Mouse (Mus musculus): ENCODE measurements around the gene Rere.
"Not testable (repeated sequence)": the region's sequence is repeated elsewhere in the genome, so short reads cannot be mapped to it uniquely, and the experiment has no call there.

The Rere gene

GRCm38 (mm10) chr4:150254416-150254815 is 27.0 kb upstream of the Rere start:
- no peak for DNase-seq (ENCODE audit: low read depth in 2 of 2, low spot score in 2 of 2)

- DNase-seq (ENCODE audit: low read depth in 2 of 2, low spot score in 2 of 2), result no peak
These were observed 26.3 kb upstream of the Rere start for GRCm38 (mm10) chr4:150255181-150255580.

DNA sequence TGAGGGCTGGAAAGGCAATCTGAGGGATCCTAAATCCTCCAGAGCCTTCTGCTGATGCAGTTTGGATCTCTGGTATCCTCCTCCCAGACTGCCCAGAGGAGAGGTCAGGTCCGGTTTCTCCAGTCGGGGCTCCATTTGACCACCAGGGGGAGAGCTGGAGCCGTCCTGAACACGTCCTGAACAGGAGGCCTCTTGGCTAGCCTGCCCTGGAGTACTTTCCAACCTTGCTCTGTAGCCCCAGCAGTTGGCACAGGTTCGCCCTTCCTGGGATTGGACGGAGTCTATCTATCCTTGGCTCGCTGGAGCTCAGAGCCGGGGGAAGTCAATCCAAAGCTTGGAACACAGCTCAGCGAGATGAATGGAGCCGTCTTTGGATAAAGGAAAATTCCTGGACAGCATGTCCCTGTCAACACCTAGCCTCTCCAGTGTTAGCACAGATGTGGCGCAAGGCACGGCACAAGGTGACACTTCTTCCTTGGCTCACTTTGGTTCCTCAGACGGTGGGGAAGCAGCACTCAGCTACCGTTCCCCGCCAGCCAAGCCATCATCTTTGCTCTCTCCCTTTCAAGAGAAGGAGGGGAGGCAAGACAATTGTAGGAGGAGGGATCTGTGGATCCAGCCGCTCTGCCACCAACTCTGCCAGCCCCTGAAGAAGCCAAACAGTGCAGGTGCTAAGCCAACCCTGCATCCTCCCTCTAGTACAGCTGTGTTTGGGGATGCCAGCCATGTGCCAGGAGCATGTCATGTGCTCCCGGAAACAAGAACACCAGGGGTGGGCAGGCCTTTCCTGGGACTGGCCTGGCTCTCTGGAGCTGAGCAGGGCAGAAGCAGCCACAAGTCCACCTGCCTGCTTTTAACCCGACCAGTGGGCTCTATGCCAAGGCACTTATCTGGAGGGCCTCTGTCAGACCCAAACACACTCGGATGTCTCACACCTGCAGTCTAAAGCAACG is 23.9 kb upstream of the Rere start:
- peak; percentile 43 to 65 for DNase-seq (ENCODE audit: low read depth in 2 of 2, low spot score in 2 of 2)

DNA sequence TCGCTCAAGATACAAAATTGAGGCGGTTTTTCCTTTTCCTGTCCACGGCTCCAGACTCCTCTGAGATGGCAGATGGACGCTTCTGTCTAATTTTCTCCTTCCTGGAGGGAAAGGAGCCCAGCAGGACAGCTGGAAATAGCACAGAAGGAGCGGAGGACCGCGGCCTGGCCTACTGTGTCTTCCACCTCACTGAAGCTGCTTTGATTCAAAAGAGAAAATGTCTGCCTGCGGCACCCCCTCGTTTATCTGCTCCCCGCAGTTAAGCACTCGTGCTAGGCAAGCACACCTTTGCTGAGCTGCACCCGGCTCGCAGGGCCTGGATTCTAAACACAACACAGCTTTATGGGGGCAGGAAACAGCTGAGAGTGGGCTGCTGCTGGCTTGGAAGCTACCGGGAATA is 23.1 kb upstream of the Rere start:
- no peak for DNase-seq (ENCODE audit: low read depth in 2 of 2, low spot score in 2 of 2)

- no peak for DNase-seq (ENCODE audit: low read depth in 2 of 2, low spot score in 2 of 2)
These were observed 21.9 kb upstream of the Rere start for GRCm38 (mm10) chr4:150259577-150259976.

- no peak for DNase-seq (ENCODE audit: low read depth in 2 of 2, low spot score in 2 of 2)
These were observed 21.3 kb upstream of the Rere start for GRCm38 (mm10) chr4:150260111-150260510.

- no peak for DNase-seq (ENCODE audit: low read depth in 2 of 2, low spot score in 2 of 2)
These were observed 20.7 kb upstream of the Rere start for GRCm38 (mm10) chr4:150260745-150261144.

- DNase-seq (ENCODE audit: low read depth in 2 of 2, low spot score in 2 of 2), result no peak
These were observed 19.1 kb upstream of the Rere start for GRCm38 (mm10) chr4:150262301-150262700.

- DNase-seq (ENCODE audit: low read depth in 2 of 2, low spot score in 2 of 2), result peak in 1 of 2 experiments; percentile 32
These were observed 16.5 kb upstream of the Rere start for GRCm38 (mm10) chr4:150264903-150265302.

DNA sequence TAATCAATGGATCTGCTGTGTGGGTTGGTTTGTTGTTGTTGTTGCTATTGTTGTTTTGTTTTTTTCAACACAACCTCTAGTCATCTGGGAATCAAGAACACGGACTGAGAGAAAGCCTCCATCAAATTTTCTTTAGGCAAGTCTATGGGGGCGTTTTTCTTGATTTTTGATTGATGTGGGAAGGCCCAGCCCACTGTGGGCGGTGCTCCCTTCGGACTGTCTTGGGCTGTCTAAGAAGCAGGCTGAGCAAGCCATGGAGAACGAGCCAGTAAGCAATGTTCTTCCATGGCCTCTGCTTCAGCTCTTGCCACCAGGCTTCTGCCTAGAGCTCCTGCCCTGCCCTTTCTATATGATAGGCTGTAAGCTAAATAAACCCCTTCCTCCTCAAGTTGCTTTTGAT is 16.0 kb upstream of the Rere start:
- no peak for DNase-seq (ENCODE audit: low read depth in 2 of 2, low spot score in 2 of 2)

DNA sequence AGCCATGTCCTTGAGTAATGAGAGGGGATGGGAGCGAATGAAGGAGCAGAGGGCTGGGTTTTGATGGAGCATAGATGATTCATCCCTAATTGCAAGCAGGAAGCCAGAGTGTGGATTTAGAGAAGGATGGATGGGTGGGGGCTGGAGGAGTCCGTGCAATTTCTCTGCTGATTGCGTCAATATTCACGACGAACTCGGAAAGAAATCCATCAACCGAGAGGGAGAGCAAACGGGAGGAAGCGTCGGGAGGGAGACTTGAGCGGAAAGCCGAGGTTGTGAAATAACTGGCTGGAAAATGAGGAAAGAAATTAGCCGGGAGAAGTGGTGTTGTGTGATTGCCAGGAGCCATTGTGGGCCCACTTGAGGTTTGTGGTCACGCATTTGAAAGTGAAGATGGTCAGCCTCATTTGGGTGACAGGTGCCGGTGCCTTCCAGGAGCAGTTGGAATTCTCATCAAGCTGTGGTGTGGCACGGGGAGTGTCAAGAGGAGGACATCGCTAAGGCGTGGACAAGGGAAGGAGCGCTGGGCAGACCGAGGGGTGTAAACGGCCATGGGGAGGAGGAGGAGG is 14.7 kb upstream of the Rere start:
- DNase-seq (ENCODE audit: low read depth in 2 of 2, low spot score in 2 of 2), result no peak

- DNase-seq (ENCODE audit: low read depth in 2 of 2, low spot score in 2 of 2), result peak; percentile 15 to 20
These were observed 12.5 kb upstream of the Rere start for GRCm38 (mm10) chr4:150268674-150269653.

- no peak for DNase-seq (ENCODE audit: low read depth in 2 of 2, low spot score in 2 of 2)
These were observed 11.8 kb upstream of the Rere start for GRCm38 (mm10) chr4:150269679-150270078.

DNA sequence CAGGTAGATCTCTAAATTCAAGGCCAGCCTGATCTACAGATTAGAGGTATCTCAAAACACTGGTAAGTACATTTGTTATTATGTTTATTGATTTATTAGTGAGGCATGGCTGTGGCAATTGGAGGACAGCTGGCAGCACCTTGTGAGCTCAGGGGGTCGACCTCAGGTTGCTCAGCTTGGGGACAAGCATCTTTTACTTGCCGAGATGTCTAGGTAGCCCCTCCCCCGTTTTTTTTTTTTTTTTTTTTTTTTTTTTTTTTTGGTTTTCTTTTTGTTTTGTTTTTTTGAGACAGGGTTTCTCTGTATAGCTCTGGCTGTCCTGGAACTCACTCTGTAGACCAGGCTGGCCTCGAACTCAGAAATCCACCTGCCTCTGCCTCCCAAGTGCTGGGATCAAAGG is 10.7 kb upstream of the Rere start:
- DNase-seq (ENCODE audit: low read depth in 2 of 2, low spot score in 2 of 2), result not testable (repeated sequence)

DNA sequence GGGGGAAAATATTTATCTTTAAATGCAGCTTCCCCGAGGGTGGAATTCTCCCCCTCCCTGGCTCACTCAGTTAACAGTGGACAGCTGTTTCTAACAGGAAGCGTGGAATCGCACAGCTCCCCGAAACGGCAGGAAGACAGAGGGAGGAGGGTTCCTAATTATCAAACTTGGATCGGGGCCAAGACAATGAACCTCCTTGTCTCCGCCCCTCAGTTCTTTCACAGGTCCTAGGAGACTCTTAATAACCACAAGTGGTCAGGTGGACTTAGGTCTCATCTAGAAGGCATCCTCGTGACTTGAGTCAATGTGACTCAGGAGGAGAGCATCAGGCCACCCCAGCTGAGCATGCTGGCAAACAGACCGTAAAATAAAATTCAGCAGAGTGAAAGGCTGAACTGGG is 8.7 kb upstream of the Rere start:
- no peak for DNase-seq (ENCODE audit: low read depth in 2 of 2, low spot score in 2 of 2)

GRCm38 (mm10) chr4:150275531-150275930 is 5.9 kb upstream of the Rere start:
- DNase-seq (ENCODE audit: low read depth in 2 of 2, low spot score in 2 of 2), result no peak

DNA sequence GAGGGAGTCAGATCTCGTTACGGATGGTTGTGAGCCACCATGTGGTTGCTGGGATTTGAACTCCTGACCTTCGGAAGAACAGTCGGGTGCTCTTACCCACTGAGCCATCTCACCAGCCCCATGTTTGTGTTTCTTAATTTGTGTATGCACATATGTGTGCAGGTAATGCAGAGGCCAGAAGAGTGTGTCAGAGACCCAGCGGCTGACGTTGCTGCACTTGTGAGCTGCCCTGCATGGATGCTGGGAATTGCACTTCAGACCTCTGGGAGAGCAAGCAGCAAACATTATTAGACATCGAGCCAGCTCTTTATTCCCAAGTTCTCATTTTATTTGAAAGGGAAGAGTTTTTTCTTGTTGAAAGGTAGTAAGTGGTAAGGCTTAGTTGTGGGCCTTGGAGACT is 2.1 kb upstream of the Rere start:
- DNase-seq (ENCODE audit: low read depth in 2 of 2, low spot score in 2 of 2), result not testable (repeated sequence)

DNA sequence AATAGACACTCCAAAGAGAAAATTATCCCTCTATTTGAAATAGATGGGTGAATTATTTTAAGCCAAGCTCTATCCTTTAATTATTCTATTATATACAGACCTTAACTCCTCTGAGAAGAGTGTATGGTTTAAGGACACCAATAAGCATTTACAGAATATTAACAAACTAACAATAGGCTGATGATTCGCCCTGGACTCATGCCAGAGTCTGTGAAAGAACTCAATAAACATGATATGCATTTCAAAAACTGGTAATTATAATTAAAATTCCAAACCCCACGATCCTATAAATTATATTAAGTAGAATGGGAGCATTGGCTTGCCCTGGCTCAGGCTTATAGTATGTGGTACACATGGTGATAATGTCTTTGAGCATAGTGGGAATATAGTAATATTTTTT is 1.4 kb upstream of the Rere start:
- DNase-seq (ENCODE audit: low read depth in 2 of 2, low spot score in 2 of 2), result no peak

DNA sequence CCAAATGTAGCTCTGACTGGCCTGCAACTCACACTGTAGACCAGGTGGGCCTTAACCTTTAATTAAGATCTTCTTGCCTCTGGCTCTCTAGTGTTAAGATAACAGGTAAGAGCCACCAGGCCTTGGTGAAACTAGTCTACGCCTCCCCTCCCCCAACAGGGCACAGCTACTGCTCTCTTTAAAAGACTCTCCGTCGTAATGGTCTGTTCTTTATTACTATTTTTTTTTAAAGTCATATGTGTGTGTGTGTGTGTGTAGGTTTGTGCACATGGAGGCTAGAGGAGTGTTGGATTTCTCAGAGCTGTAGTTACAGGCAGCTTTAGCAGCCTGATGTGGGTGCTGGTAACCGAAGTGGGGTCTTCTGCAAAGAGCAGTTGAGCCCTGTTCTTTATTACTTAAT is 987 bp upstream of the Rere start:
- DNase-seq (ENCODE audit: low read depth in 2 of 2, low spot score in 2 of 2), result no peak

DNA sequence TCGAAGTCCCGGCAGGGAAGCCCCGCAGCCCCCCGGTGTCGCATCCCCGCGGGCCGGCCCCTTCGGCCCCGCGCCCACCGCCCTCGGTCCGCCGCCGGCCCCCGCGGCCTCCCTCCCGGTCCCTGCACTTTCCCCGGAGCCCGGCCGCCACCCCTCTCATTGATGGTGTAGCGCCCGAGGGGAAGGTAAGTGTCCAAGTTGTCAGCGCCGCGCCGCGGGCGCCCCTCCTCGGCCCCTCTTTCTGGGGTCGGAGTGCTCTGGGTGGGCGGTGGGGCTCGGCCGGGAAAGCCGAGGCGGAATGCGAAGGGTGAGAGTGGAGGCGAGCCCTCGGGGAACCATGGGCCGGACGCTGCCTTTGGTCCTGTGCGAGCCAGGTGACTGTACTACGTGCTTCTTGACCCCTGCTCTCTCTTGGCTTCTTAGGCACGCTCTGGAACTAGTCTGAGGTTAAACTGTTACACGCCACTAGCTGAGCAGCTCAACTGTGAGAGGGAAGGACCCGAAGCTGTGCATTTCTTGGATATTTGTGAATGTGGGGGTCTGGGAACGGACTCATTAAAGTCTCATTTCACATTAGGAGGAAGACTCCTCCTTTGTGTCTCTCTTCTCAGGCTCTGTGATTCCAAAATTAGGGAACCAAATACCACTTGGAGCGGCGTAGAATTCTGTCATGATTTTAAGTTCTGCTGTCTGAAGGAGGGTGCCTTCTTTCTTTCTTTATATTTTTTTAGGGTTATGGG is 615 bp downstream of the Rere start:
- DNase-seq (ENCODE audit: low read depth in 2 of 2, low spot score in 2 of 2), result peak; percentile 13 to 18

Measured in CD8-positive naive resting alpha-beta T cell, adult 2 months (primary cell).